Mouse (Mus musculus) forebrain, embryonic 14.5 days (tissue): Measurements from ENCODE around the gene Sparcl1. TPM values are rescaled to one million over a fixed set of nuclear protein-coding genes. Genes with fewer than 3 reads are reported as not detected.

ENCODE experiments used
- ATAC-seq: fragments of 200-750 bp; cut with Nextera tagmentation; 2 replicates; pipeline ENCODE4 v1.8.0; 2017; ENCODE audit warnings: mild to moderate bottlenecking, moderate library complexity
- DNase-seq: peaks from one replicate; pipeline ENCODE4 v3.0.0-alpha.2; 2015; ENCODE audit warnings: low spot score
- H3K27ac ChIP-seq: fragments of 300-500 bp; sonication (generic); 2 replicates; pipeline ENCODE4 v1.5.1; 2014; ENCODE audit warnings: low read depth, mild to moderate bottlenecking, control low read depth, low read length, moderate library complexity
- H3K27me3 ChIP-seq: fragments of 300-500 bp; sonication (generic); replicated peaks from 2 replicates; pipeline ENCODE4 v1.6.1; 2014; ENCODE audit warnings: low read length, control low read depth, mixed read lengths; ENCODE audit not compliant: control insufficient read depth, insufficient read depth
- H3K36me3 ChIP-seq: fragments of 300-500 bp; sonication (generic); 2 replicates; pipeline ENCODE4 v1.6.1; 2014; ENCODE audit warnings: low read length, control low read depth; ENCODE audit not compliant: control insufficient read depth, insufficient read depth
- H3K4me1 ChIP-seq: fragments of 300-500 bp; sonication (generic); 2 replicates; pipeline ENCODE4 v1.6.1; 2014; ENCODE audit warnings: antibody characterized with exemption, low read length, control low read depth; ENCODE audit not compliant: control insufficient read depth, insufficient read depth
- H3K4me2 ChIP-seq: fragments of 300-500 bp; sonication (generic); 2 replicates; pipeline ENCODE4 v1.6.1; 2014; ENCODE audit warnings: mild to moderate bottlenecking, control low read depth, low read length
- H3K4me3 ChIP-seq: fragments of 300-500 bp; sonication (generic); 2 replicates; pipeline ENCODE4 v1.5.1; 2014; ENCODE audit warnings: low read depth, low read length, control low read depth
- H3K9ac ChIP-seq: fragments of 300-500 bp; sonication (generic); 2 replicates; pipeline ENCODE4 v1.6.1; 2014; ENCODE audit warnings: mild to moderate bottlenecking, low read length, control low read depth, moderate library complexity
- H3K9me3 ChIP-seq: fragments of 300-500 bp; sonication (generic); replicated peaks from 2 replicates; pipeline ENCODE4 v1.6.1; 2016; ENCODE audit warnings: low read length, control low read depth, mixed read lengths; ENCODE audit not compliant: control insufficient read depth
- WGBS: fragments of 180-500 bp; shearing (Covaris S2); extraction: QIAGEN DNeasy Blood & Tissue Kit; methylation state at CpG from one replicate; pipeline ENCODE4 v1.1.7; 2014; 5-methylcytosine and 5-hydroxymethylcytosine counted together
- microRNA-seq: library from miRNA; unstranded; fragments of <30 nt; microRNA quantifications from one replicate; pipeline ENCODE4, GENCODE M21; 2016
- polyA plus RNA-seq: library from polyadenylated mRNA; unstranded; fragments of >200 nt; fragmentation: Nextera tagmentation; extraction: Ambion mirVana; gene quantifications from 2 replicates; pipeline ENCODE4 v1.2.1, GENCODE M21; 2014

Gene Sparcl1
- polyA plus RNA-seq, 1 experiment from 2014 or later: 70.4 TPM

- Histone ChIP-seq H3K27me3 (no peaks in the 10 kb centered on the region), H3K36me3 (no peaks in the 10 kb centered on the region), H3K4me3 (no peak overlapping the region), H3K27ac (no peak overlapping the region), H3K4me2 (no peak overlapping the region), H3K9ac (no peak overlapping the region), H3K9me3 (no peaks in the 10 kb centered on the region), H3K4me1 (no peaks in the 10 kb centered on the region)
- ATAC-seq (no peak), DNase-seq (no peak)
- 82% methylated on average over 2 of the region's 2 CpGs for WGBS
These were observed 81.0 kb downstream of the Sparcl1 start for GRCm38 (mm10) chr5:104032434-104033097.

Small RNAs within 50 kb of the gene (microRNA-seq; reads per million reads assigned to microRNA genes)
- 2.1 reads per million, percentile 12 among the genes with 10 or more reads in this experiment for gene Mir5619

Other genes starting within 250 kb of the Sparcl1 start
- gene Klhl8, start 202.5 kb downstream of the Sparcl1 start, polyA plus RNA-seq: 41.1 and 46.5 TPM in 2 replicates
- not detected in 2 replicates for gene Hsd17b13, start 136.3 kb downstream of the Sparcl1 start, polyA plus RNA-seq
- gene Hsd17b11, start 91.8 kb downstream of the Sparcl1 start, polyA plus RNA-seq: 1.6 and 2.0 TPM in 2 replicates
- gene Nudt9, start 67.4 kb downstream of the Sparcl1 start, polyA plus RNA-seq: 55.9 and 56.8 TPM in 2 replicates
- gene Gm17660, start 36.1 kb downstream of the Sparcl1 start, polyA plus RNA-seq: 0.44 TPM in 1 of 2 replicates, not detected in the other
- not detected in 2 replicates for gene Dspp, start 57.0 kb upstream of the Sparcl1 start, polyA plus RNA-seq
- gene Dmp1, start 88.9 kb upstream of the Sparcl1 start, polyA plus RNA-seq: 0.36 and 0.54 TPM in 2 replicates
- gene Ibsp, start 185.4 kb upstream of the Sparcl1 start, polyA plus RNA-seq: 0.41 and 0.82 TPM in 2 replicates
- gene Mepe, start 211.6 kb upstream of the Sparcl1 start, polyA plus RNA-seq: not detected in 2 replicates